Mouse (Mus musculus) liver, embryonic 12.5 days (tissue): ENCODE measurements around the gene Marveld1. TPM values are rescaled to one million over a fixed set of nuclear protein-coding genes. Genes with fewer than 3 reads are reported as not detected.
A peak's percentile ranks its signal among the peaks of the same experiment; 100 is the strongest.

Experiments used
- ATAC-seq: fragments of 200-750 bp; cut with Nextera tagmentation; 2 replicates; pipeline ENCODE4 v1.8.0; 2017; ENCODE audit warnings: moderate number of reproducible peaks, mild to moderate bottlenecking, moderate library complexity
- H3K27ac ChIP-seq: fragments of 300-500 bp; sonication (generic); 2 replicates; pipeline ENCODE4 v1.5.1; 2016; ENCODE audit warnings: mild to moderate bottlenecking
- H3K27me3 ChIP-seq: fragments of 300-500 bp; sonication (generic); replicated peaks from 2 replicates; pipeline ENCODE4 v1.6.1; 2016; ENCODE audit warnings: mild to moderate bottlenecking, moderate library complexity
- H3K36me3 ChIP-seq: fragments of 300-500 bp; sonication (generic); 2 replicates; pipeline ENCODE4 v1.6.1; 2016; ENCODE audit warnings: mild to moderate bottlenecking, moderate library complexity
- H3K4me1 ChIP-seq: fragments of 300-500 bp; sonication (generic); 2 replicates; pipeline ENCODE4 v1.6.1; 2016
- H3K4me2 ChIP-seq: fragments of 300-500 bp; sonication (generic); 2 replicates; pipeline ENCODE4 v1.6.1; 2016; ENCODE audit warnings: mild to moderate bottlenecking, moderate library complexity
- H3K4me3 ChIP-seq: fragments of 300-500 bp; sonication (generic); 2 replicates; pipeline ENCODE4 v1.5.1; 2016; ENCODE audit warnings: mild to moderate bottlenecking, moderate library complexity
- H3K9ac ChIP-seq: fragments of 300-500 bp; sonication (generic); 2 replicates; pipeline ENCODE4 v1.6.1; 2016; ENCODE audit warnings: mild to moderate bottlenecking, moderate library complexity
- H3K9me3 ChIP-seq: fragments of 300-500 bp; sonication (generic); replicated peaks from 2 replicates; pipeline ENCODE4 v1.6.1; 2016; ENCODE audit warnings: mild to moderate bottlenecking, moderate library complexity
- WGBS: fragments of 180-500 bp; shearing (Covaris S2); methylation state at CpG from one replicate; pipeline ENCODE4 v1.1.7; 2016; ENCODE audit not compliant: insufficient replicate concordance; 5-methylcytosine and 5-hydroxymethylcytosine counted together
- polyA plus RNA-seq: library from polyadenylated mRNA; unstranded; fragments of >200 nt; fragmentation: Nextera tagmentation; extraction: Ambion mirVana; gene quantifications from 2 replicates; pipeline ENCODE4 v1.2.1, GENCODE M21; 2016

Gene Marveld1
- polyA plus RNA-seq, 1 experiment from 2014 or later: 4.6 TPM

DNA sequence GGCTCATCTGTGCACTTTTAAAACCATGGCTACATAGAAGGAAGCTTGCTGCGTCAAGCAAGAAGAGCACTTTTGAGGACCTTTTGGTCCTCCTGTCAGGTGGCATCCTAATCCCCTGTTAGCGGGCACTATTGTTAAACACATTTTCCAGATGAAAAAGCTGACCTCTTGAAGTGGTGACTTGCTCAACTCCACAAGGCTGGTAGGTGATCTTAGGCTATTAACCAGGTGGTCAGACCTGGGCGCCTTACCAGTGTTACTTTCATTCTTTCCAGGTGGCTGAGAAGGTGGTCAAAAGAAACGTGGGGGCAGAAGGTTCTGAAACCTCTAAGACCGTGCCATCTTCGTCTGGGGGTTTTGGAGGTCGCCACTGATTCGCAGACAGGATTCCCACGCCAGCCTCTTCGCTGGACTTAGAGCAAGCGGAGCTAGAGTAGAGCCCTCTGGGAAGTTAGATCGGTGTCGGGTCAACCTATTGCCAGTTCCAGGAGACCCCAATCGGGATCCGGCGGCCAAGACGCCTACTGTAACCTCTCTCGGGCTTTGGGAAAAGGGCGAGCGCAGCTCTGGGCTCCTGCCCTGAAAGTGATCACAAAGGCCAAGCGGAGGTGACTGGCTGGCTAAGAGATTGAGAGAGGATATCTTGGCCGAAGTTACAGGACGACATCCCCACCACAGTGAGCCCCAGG is 19.0 kb upstream of the Marveld1 start:
- H3K4me2 ChIP-seq: peak overlapping the region; percentile 86
- H3K27me3 ChIP-seq: no peaks in the 10 kb centered on the region
- H3K4me1 ChIP-seq: peaks cover 51% of the 10 kb centered on the region
- no peak; the same call in 1 of the 2 replicates for ATAC-seq
- no peaks in the 10 kb centered on the region for H3K9me3 ChIP-seq
- H3K36me3 ChIP-seq: peaks cover 20% of the 10 kb centered on the region
- WGBS: 10% methylated on average over 23 of the region's 23 CpGs
- peak overlapping the region; percentile 68 for H3K4me3 ChIP-seq
- H3K9ac ChIP-seq: peak overlapping the region; percentile 81
- H3K27ac ChIP-seq: peak overlapping the region; percentile 80

- Histone ChIP-seq H3K27ac (peak within 1 kb of the TSS; percentile 80), H3K4me1 (peaks cover 52% of the 10 kb centered on the region), H3K27me3 (no peaks in the 10 kb centered on the region), H3K9me3 (no peaks in the 10 kb centered on the region), H3K36me3 (peaks cover 12% of the 10 kb centered on the region), H3K4me2 (peak within 1 kb of the TSS; percentile 86), H3K9ac (peak within 1 kb of the TSS; percentile 81), H3K4me3 (peak within 1 kb of the TSS; percentile 68)
- ATAC-seq: peak; percentile 97
- WGBS: under 1% methylated on average over 54 of the region's 54 CpGs
These were observed 18.3 kb upstream of the Marveld1 start, which contains the start of gene Avpi1 for GRCm38 (mm10) chr19:42128787-42129508. Gene Avpi1 (minus strand): TSS chr19:42129059.

DNA sequence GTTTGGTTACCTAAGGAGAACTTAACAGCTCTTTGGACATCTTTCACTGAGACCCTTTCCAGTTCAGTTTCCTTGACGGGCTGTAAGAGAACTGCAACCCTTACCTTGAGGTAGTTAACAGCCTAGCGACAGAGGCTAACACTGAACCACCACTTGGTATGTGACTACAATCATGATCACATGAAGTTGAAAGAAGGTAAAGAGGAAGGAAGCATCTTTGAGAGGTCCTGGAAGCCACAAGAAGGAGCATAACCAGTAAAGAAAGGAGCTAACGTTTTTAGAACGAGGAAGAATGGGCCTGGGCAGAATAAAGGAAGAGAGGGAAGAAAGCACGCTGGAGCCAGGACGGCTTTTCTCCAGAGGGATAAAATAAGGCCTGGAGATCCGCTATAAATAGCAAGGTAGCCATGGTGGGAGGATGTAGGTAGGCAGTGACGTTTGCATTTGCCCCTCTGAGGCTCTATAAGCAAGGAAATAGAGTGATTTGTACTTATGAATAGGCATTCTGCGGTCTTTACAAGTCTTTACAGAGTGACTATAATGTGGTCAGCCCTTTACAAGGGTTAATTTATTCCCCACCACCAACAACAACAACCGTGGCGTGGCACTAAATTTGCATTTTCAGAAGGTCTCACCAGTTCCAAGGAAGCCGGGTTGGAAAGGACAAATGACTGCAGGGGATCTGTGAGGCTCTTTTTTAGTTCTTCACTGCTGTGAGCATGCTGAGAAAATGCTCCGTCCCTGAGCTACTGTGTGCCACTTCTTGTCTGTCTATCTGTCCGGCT is 17.5 kb upstream of the Marveld1 start:
- Histone ChIP-seq H3K9me3 (no peaks in the 10 kb centered on the region), H3K36me3 (peaks cover 5% of the 10 kb centered on the region), H3K4me1 (peaks cover 56% of the 10 kb centered on the region), H3K4me2 (peak overlapping the region; percentile 86), H3K27ac (peak overlapping the region; percentile 78), H3K4me3 (peak overlapping the region; percentile 68), H3K27me3 (no peaks in the 10 kb centered on the region), H3K9ac (peak overlapping the region; percentile 31; the same call in 1 of the 2 replicates)
- ATAC-seq: 0 out of 2 replicates have a peak, but pooled peaks have one; percentile 1
- WGBS: 34% methylated on average over 14 of the region's 14 CpGs

GRCm38 (mm10) chr19:42130294-42130606 is 16.9 kb upstream of the Marveld1 start:
- H3K4me3 ChIP-seq: no peak overlapping the region
- no peak overlapping the region for H3K4me2 ChIP-seq
- H3K4me1 ChIP-seq: peaks cover 56% of the 10 kb centered on the region
- ATAC-seq: no peak
- H3K27me3 ChIP-seq: no peaks in the 10 kb centered on the region
- WGBS: 66% methylated on average over 3 of the region's 3 CpGs
- peak overlapping the region; percentile 78 for H3K27ac ChIP-seq
- H3K36me3 ChIP-seq: no peaks in the 10 kb centered on the region; the same call in 1 of the 2 replicates
- no peak overlapping the region for H3K9ac ChIP-seq
- no peaks in the 10 kb centered on the region for H3K9me3 ChIP-seq

GRCm38 (mm10) chr19:42131101-42131500 is 16.1 kb upstream of the Marveld1 start:
- Histone ChIP-seq H3K27me3 (no peaks in the 10 kb centered on the region), H3K36me3 (no peaks in the 10 kb centered on the region), H3K27ac (no peak overlapping the region), H3K4me3 (no peak overlapping the region), H3K9ac (no peak overlapping the region), H3K4me2 (no peak overlapping the region), H3K9me3 (no peaks in the 10 kb centered on the region), H3K4me1 (peaks cover 57% of the 10 kb centered on the region)
- no peak for ATAC-seq
- WGBS: 67% methylated on average over 5 of the region's 5 CpGs

DNA sequence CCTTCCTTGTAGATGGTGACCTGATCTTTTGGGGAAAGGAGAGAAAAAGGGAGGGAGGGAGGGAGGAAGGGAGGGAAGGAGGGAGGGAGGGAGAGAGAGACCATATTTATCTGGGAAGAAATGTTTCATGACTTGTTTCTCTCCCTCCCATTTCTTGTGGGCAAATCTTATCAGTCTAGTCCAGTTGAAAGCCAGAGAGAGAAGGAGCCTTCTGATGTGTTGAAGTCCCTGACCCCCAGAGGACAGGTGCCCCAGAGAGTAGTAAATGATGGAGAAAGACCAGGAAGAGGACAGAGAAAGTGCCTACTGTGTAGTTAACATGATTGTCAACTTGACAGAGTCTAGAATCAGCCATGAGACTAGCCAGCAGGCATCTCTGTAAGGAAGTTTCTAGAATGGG is 12.1 kb upstream of the Marveld1 start:
- Histone ChIP-seq H3K9me3 (no peaks in the 10 kb centered on the region), H3K4me1 (peaks cover 28% of the 10 kb centered on the region), H3K36me3 (no peaks in the 10 kb centered on the region), H3K9ac (no peak overlapping the region), H3K4me2 (peak overlapping the region; percentile 1; the same call in 1 of the 2 replicates), H3K27me3 (no peaks in the 10 kb centered on the region), H3K4me3 (no peak overlapping the region), H3K27ac (no peak overlapping the region)
- peak; percentile 80 for ATAC-seq

- no peaks in the 10 kb centered on the region for H3K9me3 ChIP-seq
- WGBS: 47% methylated on average over 5 of the region's 5 CpGs
- no peak overlapping the region for H3K4me3 ChIP-seq
- peaks cover 25% of the 10 kb centered on the region for H3K4me1 ChIP-seq
- no peaks in the 10 kb centered on the region for H3K36me3 ChIP-seq
- H3K27ac ChIP-seq: no peak overlapping the region
- no peak overlapping the region for H3K4me2 ChIP-seq
- no peak for ATAC-seq
- H3K9ac ChIP-seq: no peak overlapping the region
- H3K27me3 ChIP-seq: no peaks in the 10 kb centered on the region
These were observed 11.1 kb upstream of the Marveld1 start for GRCm38 (mm10) chr19:42136126-42136525.

- Histone ChIP-seq H3K4me3 (no peak overlapping the region), H3K36me3 (no peaks in the 10 kb centered on the region), H3K27me3 (0 out of 2 replicates have a peak, but pooled peaks cover 3% of the 10 kb centered on the region), H3K4me2 (no peak overlapping the region), H3K9ac (no peak overlapping the region), H3K27ac (no peak overlapping the region), H3K4me1 (peaks cover 25% of the 10 kb centered on the region), H3K9me3 (no peaks in the 10 kb centered on the region)
- no peak for ATAC-seq
- 71% methylated on average over 4 of the region's 4 CpGs for WGBS
These were observed 10.0 kb upstream of the Marveld1 start for GRCm38 (mm10) chr19:42137167-42137672.

- ATAC-seq: no peak
- Histone ChIP-seq H3K27ac (no peak overlapping the region), H3K9ac (no peak overlapping the region), H3K36me3 (no peaks in the 10 kb centered on the region), H3K4me2 (no peak overlapping the region), H3K9me3 (no peaks in the 10 kb centered on the region), H3K4me1 (peaks cover 25% of the 10 kb centered on the region), H3K4me3 (no peak overlapping the region), H3K27me3 (0 out of 2 replicates have a peak, but pooled peaks cover 3% of the 10 kb centered on the region)
- WGBS: 78% methylated on average over 15 of the region's 15 CpGs
These were observed 8.5 kb upstream of the Marveld1 start for GRCm38 (mm10) chr19:42138517-42139285.

DNA sequence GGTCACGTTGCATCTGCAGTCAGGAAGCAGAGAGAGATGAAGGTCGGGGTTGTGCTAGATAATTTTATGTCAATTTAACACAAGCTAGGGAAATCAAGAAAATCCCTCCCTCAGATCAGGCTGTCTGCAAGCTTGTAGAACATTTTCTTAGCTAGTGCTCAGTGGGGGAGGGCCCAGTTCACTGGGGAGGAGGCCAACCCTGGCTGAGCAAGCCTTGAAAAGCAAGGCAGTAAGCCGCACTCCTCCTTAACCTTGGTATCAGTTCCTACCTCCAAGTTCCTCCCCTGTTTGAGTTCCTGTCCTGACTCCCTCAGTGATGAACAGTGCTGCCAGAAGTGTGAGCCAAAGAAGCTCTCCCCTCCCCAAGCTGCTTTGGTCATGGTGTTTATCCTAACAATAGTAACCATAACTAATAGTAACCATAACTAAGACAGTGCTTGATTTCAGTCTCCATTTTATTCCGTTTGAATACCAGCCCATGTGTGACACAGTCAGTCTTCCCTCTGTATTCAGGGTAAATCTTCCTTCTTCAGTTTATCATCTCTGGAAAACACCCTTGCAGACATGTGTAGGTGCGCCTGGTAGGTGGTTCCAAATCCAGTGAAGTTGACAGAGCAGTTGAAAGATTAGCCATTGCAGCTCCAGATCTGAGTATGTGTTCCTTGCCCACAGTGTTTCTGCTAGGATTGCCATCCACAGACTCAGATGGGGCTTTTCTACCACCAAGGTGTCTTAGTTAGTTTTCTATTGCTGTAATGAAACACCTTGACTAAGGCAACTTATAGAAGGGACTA is 7.3 kb upstream of the Marveld1 start:
- Histone ChIP-seq H3K4me2 (no peak overlapping the region), H3K36me3 (no peaks in the 10 kb centered on the region), H3K27ac (no peak overlapping the region), H3K27me3 (peaks cover 5% of the 10 kb centered on the region; the same call in 1 of the 2 replicates), H3K4me1 (peaks cover 14% of the 10 kb centered on the region), H3K4me3 (no peak overlapping the region), H3K9me3 (no peaks in the 10 kb centered on the region), H3K9ac (no peak overlapping the region)
- no peak for ATAC-seq
- 53% methylated on average over 5 of the region's 5 CpGs for WGBS
